Mouse (Mus musculus): Measurements from ENCODE around the gene Dhx29. TPM values are rescaled to one million over a fixed set of nuclear protein-coding genes. Genes with fewer than 3 reads are reported as not detected.
A peak's percentile ranks its signal among the peaks of the same experiment; 100 is the strongest.

Gene Dhx29
- 10 to 100 TPM in 1 of 2 experiments, 1 to 10 TPM in 1; 9.1 to 13.0 TPM for polyA plus RNA-seq (2017; shearing (Covaris generic))

- ATAC-seq, result peak; percentile 93
These were observed at the start of gene Dhx29, which contains the start of gene Mtrex for GRCm38 (mm10) chr13:112927287-112928001. TSS of gene Dhx29 (plus strand) at chr13:112927454. TSS of gene Mtrex (minus strand) at chr13:112927398.

- ATAC-seq, result no peak
These were observed 40.0 kb upstream of the Dhx29 start for GRCm38 (mm10) chr13:112887234-112887633.

- ATAC-seq, result no peak
These were observed 25.1 kb upstream of the Dhx29 start for GRCm38 (mm10) chr13:112902176-112902575.

- ATAC-seq, result peak; percentile 49
These were observed 17.6 kb upstream of the Dhx29 start for GRCm38 (mm10) chr13:112909663-112910062.

GRCm38 (mm10) chr13:112910434-112910833, 16.8 kb upstream of the Dhx29 start:
- no peak for ATAC-seq

- ATAC-seq, result no peak
These were observed 8.0 kb upstream of the Dhx29 start for GRCm38 (mm10) chr13:112919141-112919865.

GRCm38 (mm10) chr13:112920906-112921305, 6.3 kb upstream of the Dhx29 start:
- ATAC-seq, result no peak

GRCm38 (mm10) chr13:112925266-112925665, 2.0 kb upstream of the Dhx29 start:
- ATAC-seq, result no peak

GRCm38 (mm10) chr13:112925976-112926375, 1.3 kb upstream of the Dhx29 start:
- ATAC-seq, result no peak

GRCm38 (mm10) chr13:112926796-112927195, 458 bp upstream of the Dhx29 start:
- ATAC-seq, result no peak

- ATAC-seq, result peak; percentile 3
These were observed 899 bp downstream of the Dhx29 start for GRCm38 (mm10) chr13:112928038-112928668.

GRCm38 (mm10) chr13:112938130-112938529, 10.9 kb downstream of the Dhx29 start:
- ATAC-seq, result no peak

GRCm38 (mm10) chr13:112941879-112942330, 14.7 kb downstream of the Dhx29 start:
- no peak for ATAC-seq

GRCm38 (mm10) chr13:112945312-112945711, 18.1 kb downstream of the Dhx29 start:
- ATAC-seq, result no peak

GRCm38 (mm10) chr13:112945900-112946299, 18.6 kb downstream of the Dhx29 start:
- no peak for ATAC-seq

- no peak for ATAC-seq
These were observed 26.8 kb downstream of the Dhx29 start for GRCm38 (mm10) chr13:112954067-112954466.

- no peak for ATAC-seq
These were observed 35.8 kb downstream of the Dhx29 start for GRCm38 (mm10) chr13:112963081-112963480.

- no peak for ATAC-seq
These were observed 37.2 kb downstream of the Dhx29 start for GRCm38 (mm10) chr13:112964421-112964820.

- no peak for ATAC-seq
These were observed 40.0 kb downstream of the Dhx29 start for GRCm38 (mm10) chr13:112967267-112967666.

GRCm38 (mm10) chr13:112976720-112977119, 49.5 kb downstream of the Dhx29 start:
- no peak for ATAC-seq

- no peak for ATAC-seq
These were observed 58.6 kb downstream of the Dhx29 start for GRCm38 (mm10) chr13:112985605-112986450.

- no peak for ATAC-seq
These were observed 59.2 kb downstream of the Dhx29 start for GRCm38 (mm10) chr13:112986451-112986950.

Data from activated CD4-positive, CD25-positive, alpha-beta regulatory T cell, adult 4 months (primary cell).